Mouse (Mus musculus) CH12.LX (cell line): ENCODE measurements at regions not wholly inside any gene's neighbourhood (a gene's known extent, or its start where the extent isn't known, plus 50 kb on each side); places are given as distances from the start of the nearest gene placed in this dataset.

Experiments used
- CHD1 ChIP-seq: IDR thresholded peaks from 2 replicates; pipeline ENCODE4 v1.6.1; 2012; ENCODE audit warnings: low read depth, low read length, improper control_type of control experiment, inconsistent platforms
- CTCF ChIP-seq, 2 experiments: IDR thresholded peaks in 1 of 2; conservative IDR thresholded peaks in 1 of 2; 2 replicates each; pipeline ENCODE4 v1.5.1; 2011 to 2012; ENCODE audit warnings: low read depth in 2 of 2, low read length in 2 of 2, improper control_type of control experiment in 1 of 2, inconsistent platforms in 1 of 2, mild to moderate bottlenecking in 1 of 2, moderate library complexity in 1 of 2
- E2F4 ChIP-seq: IDR thresholded peaks from 2 replicates; pipeline ENCODE4 v1.6.1; 2011; ENCODE audit warnings: low read depth, low read length, improper control_type of control experiment; ENCODE audit not compliant: insufficient replicate concordance
- EP300 ChIP-seq: IDR thresholded peaks from 2 replicates; pipeline ENCODE4 v1.6.1; 2011; ENCODE audit warnings: low read length, improper control_type of control experiment
- JUND ChIP-seq: conservative IDR thresholded peaks from 2 replicates; pipeline ENCODE4 v1.6.1; 2011; ENCODE audit warnings: low read depth, low read length, improper control_type of control experiment
- MYC ChIP-seq: IDR thresholded peaks from 2 replicates; pipeline ENCODE4 v1.6.1; 2011; ENCODE audit warnings: low read depth, mild to moderate bottlenecking, improper control_type of control experiment, low read length
- NRF1 ChIP-seq: IDR thresholded peaks from 2 replicates; pipeline ENCODE4 v1.6.1; 2014; ENCODE audit warnings: low read depth, mild to moderate bottlenecking, inconsistent platforms, low read length, improper control_type of control experiment, moderate library complexity
- POLR2A ChIP-seq: IDR thresholded peaks from 2 replicates; pipeline ENCODE4 v1.6.1; 2011; ENCODE audit warnings: low read depth, mild to moderate bottlenecking, improper control_type of control experiment, low read length
- POLR2AphosphoS2 ChIP-seq: IDR thresholded peaks from 2 replicates; pipeline ENCODE4 v1.6.1; 2011; ENCODE audit warnings: low read depth, low read length, improper control_type of control experiment
- RCOR1 ChIP-seq: conservative IDR thresholded peaks from 2 replicates; pipeline ENCODE4 v1.6.1; 2012; ENCODE audit warnings: low read depth, mild to moderate bottlenecking, inconsistent platforms, low read length, improper control_type of control experiment
- SIN3A ChIP-seq: IDR thresholded peaks from 2 replicates; pipeline ENCODE4 v1.6.1; 2012; ENCODE audit warnings: low read length, improper control_type of control experiment, inconsistent platforms
- UBTF ChIP-seq: IDR thresholded peaks from 2 replicates; pipeline ENCODE4 v1.6.1; 2012; ENCODE audit warnings: low read depth, mild to moderate bottlenecking, inconsistent platforms, low read length, improper control_type of control experiment, moderate library complexity
- USF2 ChIP-seq: conservative IDR thresholded peaks from 2 replicates; pipeline ENCODE4 v1.6.1; 2011; ENCODE audit warnings: low read depth, low read length, improper control_type of control experiment
- ZKSCAN1 ChIP-seq: IDR thresholded peaks from 2 replicates; pipeline ENCODE4 v1.6.1; 2012; ENCODE audit warnings: low read depth, inconsistent platforms, low read length, improper control_type of control experiment, borderline replicate concordance

DNA sequence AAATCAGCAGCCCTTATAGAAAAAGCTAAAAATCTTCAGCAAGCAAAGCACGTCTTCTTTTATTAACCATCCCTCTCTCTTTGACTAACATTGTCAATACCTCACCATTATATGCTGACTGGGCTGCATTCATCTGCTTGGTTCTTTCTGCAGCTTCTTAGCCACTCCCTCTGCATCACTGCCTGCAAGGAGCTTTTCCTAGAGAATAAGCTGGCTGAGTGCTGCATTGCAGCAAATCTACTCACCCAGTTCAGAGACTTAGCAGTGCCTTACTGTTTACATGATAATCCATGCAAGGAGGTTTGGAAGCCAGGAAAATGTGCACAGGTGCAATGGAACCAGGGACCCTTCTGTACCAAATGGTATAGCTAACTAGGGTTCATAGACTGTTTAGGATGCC is 175.9 kb downstream of the Rad51ap2 start:
- TF ChIP-seq JUND (no peak), CTCF (conservative IDR thresholded peaks at IDR 0.05 in 1 of 2, IDR thresholded peaks at IDR 0.05 in 1 of 2; ENCODE audit: low read depth in 2 of 2, low read length in 2 of 2) (no peak), POLR2A (no peak), MYC (no peak), EP300 (no peak), USF2 (no peak), RCOR1 (no peak), SIN3A (no peak), POLR2AphosphoS2 (no peak), NRF1 (no peak), ZKSCAN1 (no peak), E2F4 (no peak), CHD1 (no peak), UBTF (no peak)
